Mouse (Mus musculus) limb, embryonic 14.5 days (tissue): Measurements from ENCODE around the gene Rad23a. TPM values are rescaled to one million over a fixed set of nuclear protein-coding genes. Genes with fewer than 3 reads are reported as not detected.
A peak's percentile ranks its signal among the peaks of the same experiment; 100 is the strongest.
"Not testable (repeated sequence)": the region's sequence is repeated elsewhere in the genome, so short reads cannot be mapped to it uniquely, and the experiment has no call there.

ENCODE experiments used
- ATAC-seq: fragments of 200-750 bp; cut with Nextera tagmentation; 2 replicates; pipeline ENCODE4 v1.8.0; 2017; ENCODE audit warnings: low read depth, moderate number of reproducible peaks, moderate TSS enrichment; ENCODE audit not compliant: low FRiP score
- DNase-seq: peaks from one replicate; pipeline ENCODE4 v3.0.0-alpha.2; 2015; ENCODE audit warnings: low spot score
- H3K27ac ChIP-seq: fragments of 300-500 bp; sonication (generic); replicated peaks from 2 replicates; pipeline ENCODE4 v1.5.1; 2014; ENCODE audit warnings: low read depth, mild to moderate bottlenecking, low read length, moderate library complexity, mixed read lengths
- H3K27me3 ChIP-seq: fragments of 300-500 bp; sonication (generic); 2 replicates; pipeline ENCODE4 v1.6.1; 2014; ENCODE audit warnings: low read length, mixed read lengths; ENCODE audit not compliant: control insufficient read depth, insufficient read depth
- H3K36me3 ChIP-seq: fragments of 300-500 bp; sonication (generic); 2 replicates; pipeline ENCODE4 v1.6.1; 2014; ENCODE audit warnings: mild to moderate bottlenecking, low read length, moderate library complexity, mixed read lengths; ENCODE audit not compliant: control insufficient read depth, insufficient read depth
- H3K4me1 ChIP-seq: fragments of 300-500 bp; sonication (generic); 2 replicates; pipeline ENCODE4 v1.6.1; 2014; ENCODE audit warnings: antibody characterized with exemption, low read length, mixed read lengths; ENCODE audit not compliant: control insufficient read depth, insufficient read depth
- H3K4me2 ChIP-seq: fragments of 300-500 bp; sonication (generic); replicated peaks from 2 replicates; pipeline ENCODE4 v1.6.1; 2014; ENCODE audit warnings: low read depth, mild to moderate bottlenecking, low read length, moderate library complexity; ENCODE audit not compliant: severe bottlenecking
- H3K4me3 ChIP-seq: fragments of 300-500 bp; sonication (generic); replicated peaks from 2 replicates; pipeline ENCODE4 v1.5.1; 2014; ENCODE audit warnings: low read length
- H3K9ac ChIP-seq: fragments of 300-500 bp; sonication (generic); 2 replicates; pipeline ENCODE4 v1.6.1; 2014; ENCODE audit warnings: mild to moderate bottlenecking, low read depth, low read length, moderate library complexity; ENCODE audit not compliant: severe bottlenecking
- H3K9me3 ChIP-seq: fragments of 300-500 bp; sonication (generic); 2 replicates; pipeline ENCODE4 v1.6.1; 2016; ENCODE audit warnings: low read length; ENCODE audit not compliant: control insufficient read depth
- POLR2A ChIP-seq: fragments of 200-500 bp; IDR thresholded peaks from 2 replicates; pipeline ENCODE4 v1.8.0; 2012; ENCODE audit warnings: inconsistent platforms, mild to moderate bottlenecking, moderate library complexity, borderline replicate concordance; ENCODE audit not compliant: insufficient read depth, insufficient read length; ENCODE audit errors: extremely low read depth
- WGBS: fragments of 180-500 bp; shearing (Covaris S2); extraction: QIAGEN DNeasy Blood & Tissue Kit; methylation state at CpG from one replicate; pipeline ENCODE4 v1.1.7; 2014; 5-methylcytosine and 5-hydroxymethylcytosine counted together
- polyA plus RNA-seq, 2 experiments: library from polyadenylated mRNA; depleted of rRNA in 1 of 2; stranded (reverse) in 1 of 2; unstranded in 1 of 2; fragments of >200 nt; fragmentation: Nextera tagmentation in 1 of 2; extraction: Ambion mirVana in 1 of 2; gene quantifications; 2 replicates each; pipeline versions ENCODE4 v1.2.1 to v1.2.3; 2012 to 2014

The Rad23a gene
- polyA plus RNA-seq, 2 experiments = 82.0 to 104 TPM

DNA sequence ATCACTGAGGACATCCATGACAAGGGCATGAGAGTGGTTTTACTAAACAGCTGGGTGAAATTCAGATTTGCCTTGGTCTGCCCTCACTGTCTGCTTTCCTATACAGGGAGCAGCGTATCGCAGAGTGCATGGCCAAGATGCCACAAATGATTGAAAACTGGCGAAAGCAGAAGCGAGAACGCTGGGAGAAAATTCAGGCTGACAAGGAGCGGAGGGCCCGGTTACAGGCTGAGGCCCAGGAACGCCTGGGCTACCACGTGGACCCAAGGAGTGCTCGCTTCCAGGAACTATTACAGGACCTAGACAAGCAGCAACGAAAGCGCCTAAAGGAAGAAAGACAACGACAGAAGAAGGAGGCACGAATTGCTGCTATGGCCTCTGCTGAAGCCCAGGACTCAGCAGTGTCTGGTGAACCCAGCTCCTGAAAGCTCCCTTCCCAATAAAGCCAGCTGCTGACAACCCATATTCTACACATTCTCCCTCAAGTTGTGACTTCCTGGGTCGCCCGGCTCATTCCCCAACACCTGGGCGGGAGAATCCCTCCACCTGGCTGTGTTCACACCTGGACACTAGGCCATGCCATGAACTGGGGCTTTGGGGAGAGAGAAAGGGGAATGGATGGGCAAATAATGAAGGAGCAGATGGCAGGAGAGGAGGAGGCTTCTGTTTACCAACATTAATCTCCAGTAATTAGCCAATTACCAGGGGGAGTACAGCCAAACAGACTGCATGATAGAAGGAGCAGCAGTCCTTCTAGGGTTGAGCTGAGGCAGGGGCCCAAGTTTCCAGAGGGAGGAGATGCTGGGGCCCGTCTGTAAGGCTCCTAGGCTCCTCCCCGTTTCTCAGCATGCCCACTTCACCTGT, 6.2 kb downstream of the Rad23a start:
- 87% methylated on average over 19 of the region's 19 CpGs for WGBS
- no peak for ATAC-seq
- Histone ChIP-seq H3K4me1 (peaks cover 10% of the 10 kb centered on the region; the same call in 1 of the 2 replicates), H3K9ac (no peak overlapping the region), H3K4me3 (no peak overlapping the region), H3K36me3 (peaks cover 54% of the 10 kb centered on the region), H3K27me3 (no peaks in the 10 kb centered on the region), H3K9me3 (no peaks in the 10 kb centered on the region), H3K27ac (no peak overlapping the region), H3K4me2 (no peak overlapping the region)
- DNase-seq = no peak
- no peak for TF ChIP-seq POLR2A

DNA sequence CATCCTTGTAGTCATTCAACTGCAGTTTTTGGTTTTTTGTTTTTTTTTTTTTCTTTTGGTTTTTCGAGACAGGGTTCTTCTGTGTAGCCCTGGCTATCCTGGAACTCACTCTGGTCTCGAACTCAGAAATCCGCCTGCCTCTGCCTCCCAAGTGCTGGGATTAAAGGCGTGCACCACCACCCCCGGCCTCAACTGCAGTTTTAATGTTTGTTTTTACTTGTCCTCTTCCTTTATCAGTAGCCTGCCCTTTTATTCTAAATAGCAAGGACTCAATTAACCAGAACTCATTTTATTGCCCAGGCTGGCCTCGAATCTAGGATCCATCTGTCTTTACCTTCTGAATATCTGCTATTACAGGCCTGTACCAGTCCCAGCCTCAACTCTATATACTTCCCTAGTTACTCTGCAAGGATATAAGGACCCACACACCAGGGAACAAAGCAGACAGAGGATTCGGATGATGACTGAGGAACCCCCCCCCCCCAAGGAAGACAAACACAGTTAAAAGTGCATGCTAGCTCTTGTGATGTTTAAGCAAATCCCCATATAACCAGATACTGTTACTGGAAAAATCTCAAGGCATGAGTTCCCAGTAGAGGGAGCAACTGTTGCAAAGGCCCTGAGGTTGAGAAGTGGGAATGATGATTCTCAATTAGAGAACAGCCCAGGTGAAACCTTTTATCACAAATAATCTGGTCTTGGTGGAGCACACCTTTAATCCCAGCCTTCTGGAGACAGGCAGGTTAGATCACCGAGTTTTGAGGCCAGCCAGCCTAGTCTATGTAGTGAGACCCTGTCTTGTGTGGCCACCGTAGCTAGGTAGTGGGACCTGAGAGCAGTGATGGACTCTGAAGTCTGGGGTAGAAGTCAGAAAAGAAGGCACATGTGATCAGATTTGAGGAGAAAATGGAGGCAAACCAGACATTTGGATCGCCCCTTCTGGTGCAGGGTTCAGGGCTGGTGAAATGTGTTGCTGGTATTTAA, 7.4 kb downstream of the Rad23a start:
- peak overlapping the region; percentile 53 for H3K4me2 ChIP-seq
- peak overlapping the region; percentile 94 for H3K27ac ChIP-seq
- 64% methylated on average over 10 of the region's 10 CpGs for WGBS

DNA sequence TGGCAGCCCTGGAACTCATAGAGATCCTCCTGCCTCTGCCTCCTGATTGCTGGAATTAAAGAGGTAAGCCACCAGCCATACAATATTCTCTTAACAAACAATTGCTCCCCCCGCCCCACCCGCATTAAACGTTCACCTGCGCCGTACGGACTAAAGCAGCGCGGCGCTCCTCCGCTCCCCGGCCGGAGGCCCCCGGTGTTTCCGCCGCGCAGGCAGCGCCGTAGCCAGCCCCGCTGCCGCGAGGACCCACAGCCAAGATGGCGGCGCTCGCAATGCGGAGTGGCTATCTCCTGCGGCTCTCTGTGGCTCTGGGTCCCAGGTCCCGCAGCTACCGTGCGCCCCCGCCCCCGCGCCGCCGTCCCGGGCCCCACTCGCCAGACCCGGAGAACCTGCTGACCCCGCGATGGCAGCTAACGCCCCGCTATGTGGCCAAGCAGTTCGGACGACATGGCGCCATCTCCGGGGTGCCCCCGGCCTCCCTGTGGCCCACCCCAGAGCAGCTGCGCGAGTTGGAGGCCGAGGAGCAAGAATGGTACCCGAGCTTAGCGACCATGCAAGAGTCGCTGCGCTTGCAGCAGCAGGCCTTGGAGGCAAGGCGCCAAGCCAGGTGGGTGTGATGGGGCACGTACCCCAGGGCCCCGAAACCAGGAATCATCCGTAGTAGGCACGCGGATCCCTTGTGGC, 8.3 kb downstream of the Rad23a start:
- DNase-seq (peak; percentile 64), ATAC-seq (peak; percentile 77)
- 2% methylated on average over 53 of the region's 59 CpGs for WGBS
- Histone ChIP-seq H3K4me1 (peaks cover 8% of the 10 kb centered on the region; the same call in 1 of the 2 replicates), H3K4me2 (peak overlapping the region; percentile 53), H3K36me3 (peaks cover 37% of the 10 kb centered on the region), H3K9me3 (no peaks in the 10 kb centered on the region), H3K9ac (peak overlapping the region; percentile 96), H3K27ac (peak overlapping the region; percentile 94), H3K27me3 (no peaks in the 10 kb centered on the region), H3K4me3 (peak overlapping the region; percentile 96)
- peak; percentile 86; the same call in 1 of the 2 replicates for TF ChIP-seq POLR2A

More for the DNA sequence above, 7.4 kb downstream of the Rad23a start:
- DNase-seq (no peak), ATAC-seq (no peak)
- Histone ChIP-seq H3K27me3 (no peaks in the 10 kb centered on the region), H3K36me3 (peaks cover 46% of the 10 kb centered on the region), H3K4me1 (peaks cover 9% of the 10 kb centered on the region; the same call in 1 of the 2 replicates), H3K9ac (peak overlapping the region; percentile 96), H3K4me3 (peak overlapping the region; percentile 96), H3K9me3 (no peaks in the 10 kb centered on the region)
- TF ChIP-seq POLR2A = no peak

DNA sequence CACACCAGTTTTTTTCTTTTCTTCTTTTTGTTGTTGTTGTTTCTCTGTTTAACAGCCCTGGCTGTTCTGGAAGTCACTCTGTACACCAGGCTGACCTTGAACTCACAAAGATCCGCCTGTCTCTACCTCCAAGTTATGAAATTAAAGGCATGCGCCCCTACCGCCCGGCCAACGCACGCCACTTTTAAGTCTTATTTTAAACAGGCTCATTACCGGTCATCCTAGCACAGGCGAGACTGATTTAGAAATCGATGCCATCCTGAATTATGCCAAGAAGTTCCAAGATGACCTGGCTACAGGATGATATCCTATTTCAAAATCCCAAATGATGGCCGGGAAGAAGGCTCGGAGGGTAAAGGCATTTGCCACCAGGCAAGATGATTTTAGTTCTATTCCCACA, 9.0 kb downstream of the Rad23a start, which contains the start of gene Gadd45gip1:
TSS of gene Gadd45gip1 (plus strand) at position 33 of the 400 bp plus-strand sequence.
- Histone ChIP-seq H3K36me3 (peaks cover 30% of the 10 kb centered on the region), H3K4me2 (peak within 1 kb of the TSS; percentile 53), H3K27me3 (no peaks in the 10 kb centered on the region), H3K4me3 (peak within 1 kb of the TSS; percentile 96), H3K9ac (peak within 1 kb of the TSS; percentile 96), H3K4me1 (peaks cover 4% of the 10 kb centered on the region; the same call in 1 of the 2 replicates), H3K27ac (peak within 1 kb of the TSS; percentile 94), H3K9me3 (no peaks in the 10 kb centered on the region)
- no peak for TF ChIP-seq POLR2A
- DNase-seq = no peak
- no peak for ATAC-seq
- WGBS = 76% methylated on average over 11 of the region's 11 CpGs

DNA sequence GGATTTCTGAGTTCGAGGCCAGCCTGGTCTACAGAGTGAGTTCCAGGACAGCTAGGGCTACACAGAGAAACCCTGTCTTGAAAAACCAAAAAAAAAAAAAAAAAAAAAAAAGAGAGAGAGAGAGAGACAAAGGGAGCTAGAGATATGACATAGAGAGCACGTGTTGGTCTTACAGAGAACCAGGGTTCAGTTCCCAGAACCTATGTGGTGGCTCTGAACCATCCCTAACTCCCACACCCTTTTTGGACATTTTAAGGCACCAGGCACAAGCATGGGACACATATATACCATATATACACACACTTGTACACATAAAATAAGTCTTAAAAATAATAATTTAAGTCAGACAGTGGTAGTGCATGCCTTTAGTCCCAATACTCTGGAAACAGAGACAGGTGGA, 13.9 kb downstream of the Rad23a start:
- not testable (repeated sequence) for H3K36me3 ChIP-seq, DNase-seq, H3K4me3 ChIP-seq, H3K27me3 ChIP-seq, H3K4me1 ChIP-seq, H3K4me2 ChIP-seq, H3K27ac ChIP-seq, H3K9me3 ChIP-seq, ATAC-seq, H3K9ac ChIP-seq
- WGBS = 81% methylated on average over 2 of the region's 2 CpGs
